Mouse (Mus musculus) adrenal gland (tissue): ENCODE data around the gene Tesmin.

Experiments
- intact Hi-C: fragments of 180-260 bp; cut with DNase I; formaldehyde crosslinking; loops from one replicate; pipeline ENCODE4 v1.15.1; 2025

Tesmin gene

DNA sequence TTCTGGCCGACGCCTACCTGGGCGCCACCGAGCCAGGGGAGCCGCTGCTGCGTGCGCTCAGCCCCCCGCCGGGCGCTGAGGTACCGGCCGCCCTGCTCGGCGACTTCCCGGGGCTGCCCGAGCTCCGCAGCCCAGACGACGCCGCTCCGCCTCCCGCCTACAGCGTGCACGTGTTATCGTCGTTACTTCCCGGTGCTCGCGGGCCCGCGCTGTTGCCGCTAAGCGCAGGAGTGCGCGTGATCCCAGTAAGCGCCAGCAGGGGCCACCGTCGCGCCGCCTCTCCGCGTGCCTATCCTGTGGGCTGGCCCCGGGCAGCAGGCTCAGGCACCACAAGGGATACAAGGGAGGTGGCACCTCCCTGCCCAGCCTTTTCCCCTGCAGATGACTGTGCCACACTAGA, 432 bp downstream of the Tesmin start:
- intact Hi-C loops = loop anchor here (2.0 to 5.0 kb wide), 2 partner anchors 66 to 67 kb away; partner anchors contain the start of gene Cpt1a

DNA sequence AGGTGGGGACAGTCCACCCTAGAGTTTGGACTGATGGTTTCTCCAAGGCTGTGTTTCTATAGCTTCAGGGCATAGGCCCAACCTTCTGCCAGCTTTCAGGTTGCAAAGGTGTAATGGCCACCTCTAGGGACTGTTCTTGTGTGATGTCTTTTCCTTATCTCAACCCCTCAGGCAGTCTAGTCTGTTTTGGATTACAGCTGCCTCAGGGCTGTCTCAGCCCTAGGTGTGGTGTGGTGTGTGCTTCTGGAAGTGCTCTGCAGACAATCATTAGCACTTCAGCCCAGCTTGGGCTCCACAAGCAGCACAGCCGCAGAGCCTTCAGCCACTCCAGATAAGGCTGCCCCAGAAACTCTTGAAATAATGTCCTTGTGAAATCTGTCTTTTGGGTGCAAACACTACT, 3.7 kb downstream of the Tesmin start:
- intact Hi-C loops = no loop called here

DNA sequence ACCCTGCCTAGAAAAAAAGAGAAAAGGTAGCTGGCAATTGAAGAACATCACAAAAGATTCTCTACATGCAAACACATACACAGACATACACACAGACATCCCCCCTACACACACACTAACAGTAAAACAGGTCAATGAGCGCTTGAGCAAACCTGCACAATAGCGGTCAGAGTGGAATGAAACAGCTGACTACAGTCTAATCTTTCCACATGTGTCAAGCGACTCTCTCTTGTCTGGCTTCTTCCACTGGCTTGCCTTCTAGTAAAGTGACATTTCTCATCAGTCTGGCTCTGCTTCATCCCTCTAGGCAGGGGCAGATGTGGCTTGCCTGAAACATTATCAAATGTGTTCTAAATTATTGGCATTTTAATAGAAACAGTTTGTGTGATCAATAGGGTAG, 5.6 kb downstream of the Tesmin start:
- intact Hi-C loops = no loop called here

DNA sequence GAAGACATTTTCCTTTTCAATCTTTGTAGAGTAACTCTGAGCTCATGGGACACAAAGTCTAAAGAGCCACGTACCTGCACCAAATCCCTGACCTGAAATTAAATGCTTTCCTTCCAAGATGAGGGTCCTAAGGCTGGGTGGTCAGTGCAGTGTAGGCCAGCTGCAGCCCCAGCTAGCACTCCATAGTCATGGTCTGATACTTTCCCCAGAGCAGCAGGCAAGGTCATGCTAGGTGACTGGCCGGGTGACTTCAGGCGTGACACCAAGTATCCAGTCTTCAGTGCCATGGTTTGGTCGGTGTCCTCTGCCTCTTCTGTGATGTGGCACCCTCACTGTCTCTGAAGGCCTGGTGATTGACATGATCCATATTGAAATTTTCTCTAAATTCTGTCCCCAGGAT, 11.4 kb downstream of the Tesmin start:
- intact Hi-C loops = loop anchor here (5.0 kb wide), 1 partner anchor 37 kb away; no protein-coding TSS in a partner anchor

DNA sequence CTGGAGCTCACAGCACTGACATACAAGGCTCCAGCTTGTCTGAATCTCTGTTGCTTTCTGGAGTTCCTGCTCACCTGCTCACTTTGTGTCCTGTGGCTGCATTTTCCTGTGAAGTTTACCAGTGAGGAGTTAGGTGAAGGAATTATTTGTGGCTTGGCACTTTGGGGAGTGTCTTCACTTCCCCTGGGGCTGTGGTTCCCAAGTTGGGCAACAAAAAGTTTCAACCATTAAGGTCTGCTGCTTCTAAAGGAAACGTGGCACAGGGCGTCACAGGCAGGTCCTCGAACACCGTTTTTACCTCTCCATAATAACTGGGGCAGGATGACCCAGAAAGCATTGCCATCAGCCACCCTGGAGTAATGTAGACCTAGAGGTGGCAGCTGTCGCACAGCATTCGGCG, 12.8 kb downstream of the Tesmin start:
- intact Hi-C loops = loop anchor here (5.0 kb wide), 1 partner anchor 36 kb away; no protein-coding TSS in a partner anchor

DNA sequence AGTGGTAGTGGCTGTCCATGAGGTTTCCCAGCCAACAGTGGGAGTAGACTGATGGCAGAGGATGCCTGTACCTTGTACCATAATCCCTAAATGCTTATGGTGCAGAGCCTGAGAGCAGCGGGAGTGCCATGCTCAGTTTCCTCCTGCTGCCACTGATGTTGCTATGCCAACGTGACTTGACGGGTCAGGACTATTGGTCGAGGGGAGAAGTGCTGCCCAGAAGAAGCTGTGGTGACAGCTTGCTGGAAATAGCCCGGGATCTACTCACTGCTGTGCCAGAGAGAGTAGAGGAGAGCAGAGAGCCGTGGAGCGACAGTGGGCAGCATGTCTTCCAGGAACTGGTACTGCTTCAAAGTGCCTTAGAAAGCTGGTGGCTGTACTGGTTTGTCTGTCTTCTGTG, 13.3 kb downstream of the Tesmin start:
- intact Hi-C loops = loop anchor here (5.0 kb wide), 1 partner anchor 35 kb away; no protein-coding TSS in a partner anchor

DNA sequence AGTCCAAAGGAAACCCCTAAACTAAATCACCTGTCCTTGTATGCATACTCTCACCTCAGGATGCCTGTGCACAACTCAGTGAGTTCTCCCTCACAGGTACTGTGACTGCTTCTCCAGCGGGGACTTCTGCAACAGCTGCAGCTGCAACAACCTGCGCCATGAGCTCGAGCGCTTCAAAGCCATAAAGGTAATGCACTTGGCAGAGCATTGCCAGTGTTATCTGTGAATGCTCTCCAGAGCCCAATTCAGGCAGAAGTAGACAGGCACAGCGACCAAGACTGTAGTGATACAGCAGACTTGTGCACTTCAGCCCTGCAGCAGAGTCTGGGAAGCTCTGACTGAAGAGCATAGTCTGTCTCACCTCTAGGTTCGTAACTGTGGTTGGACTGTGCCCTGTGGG, 13.7 kb downstream of the Tesmin start:
- intact Hi-C loops = loop anchor here (5.0 kb wide), 1 partner anchor 35 kb away; no protein-coding TSS in a partner anchor

DNA sequence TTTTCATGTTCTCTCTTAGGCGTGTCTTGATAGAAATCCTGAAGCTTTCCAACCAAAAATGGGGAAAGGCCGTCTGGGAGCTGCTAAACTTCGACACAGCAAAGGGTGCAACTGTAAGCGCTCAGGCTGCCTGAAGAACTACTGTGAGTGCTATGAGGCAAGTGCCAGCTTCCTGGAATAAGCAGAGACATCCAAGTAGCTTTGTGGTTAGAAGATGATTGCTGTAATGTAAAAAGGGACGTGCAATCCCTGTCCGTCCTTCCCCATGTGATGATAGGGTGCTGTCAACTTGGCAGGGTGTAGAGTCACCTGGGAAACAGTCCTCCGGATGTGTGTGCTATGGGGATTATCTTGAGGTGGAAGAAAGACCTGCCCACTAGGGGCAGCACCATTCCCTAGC, 15.4 kb downstream of the Tesmin start:
- intact Hi-C loops = loop anchor here (5.0 kb wide), 1 partner anchor 33 kb away; no protein-coding TSS in a partner anchor

DNA sequence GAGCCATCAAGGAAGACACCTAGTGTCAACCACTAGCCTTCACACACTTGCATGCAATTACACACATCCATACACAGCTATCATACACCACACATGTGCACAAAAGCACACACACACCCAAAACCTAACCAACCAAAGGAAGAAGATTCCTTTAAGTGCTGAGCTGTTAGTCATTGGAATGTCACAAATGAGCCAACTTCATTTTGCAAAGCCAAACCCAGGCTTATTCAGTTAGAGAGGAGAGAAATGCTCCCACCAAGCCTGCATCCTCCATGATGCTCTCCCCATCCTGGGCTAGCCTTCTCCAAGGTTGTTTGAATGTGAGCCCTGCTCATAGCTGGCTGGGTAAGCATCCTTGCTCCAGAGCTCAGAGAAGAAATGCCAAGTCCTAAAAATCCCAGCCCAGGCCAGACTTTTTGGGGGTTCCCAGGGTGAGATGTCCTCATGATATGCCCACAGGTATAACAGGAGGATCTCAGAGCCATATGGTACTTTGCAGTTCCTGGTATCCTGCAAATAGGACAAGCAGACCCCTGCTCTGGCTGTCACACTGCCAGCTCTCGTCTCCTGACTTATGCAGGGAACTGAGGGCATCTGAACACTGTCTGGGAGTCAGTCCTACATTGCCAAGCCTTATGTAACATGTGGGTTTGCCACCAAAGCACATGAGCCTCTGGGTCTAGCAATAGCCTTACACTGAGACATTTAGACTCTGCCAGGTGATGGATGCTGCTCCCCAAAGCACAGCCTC, 17.0 kb downstream of the Tesmin start:
- intact Hi-C loops = no loop called here

DNA sequence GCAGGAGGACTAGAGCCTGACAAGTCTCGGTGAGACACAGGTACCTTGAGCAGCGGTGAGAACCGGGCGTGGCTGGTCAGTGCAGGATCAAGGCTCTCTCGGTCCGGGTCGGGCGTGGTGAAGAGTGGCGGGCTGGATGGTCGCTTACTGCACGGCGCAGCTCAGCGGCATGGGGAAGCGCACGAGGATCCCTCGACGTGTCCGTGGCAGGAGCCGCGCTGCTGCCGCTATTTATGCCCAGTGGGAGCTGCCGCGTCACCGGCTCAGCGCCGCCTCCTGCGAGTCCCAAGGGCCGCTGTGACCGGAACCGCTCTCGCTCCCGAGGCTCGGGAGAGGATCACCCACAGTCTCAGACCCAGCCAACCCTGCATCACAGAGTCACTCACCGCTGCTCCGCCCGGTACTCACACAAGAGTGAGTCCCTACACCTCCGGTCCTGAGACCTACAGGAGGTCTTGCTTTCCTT, 25.6 kb downstream of the Tesmin start, which contains the start of gene Gal:
Gene Gal (minus strand): TSS at position 277 of the 466 bp plus-strand sequence.
- intact Hi-C loops = no loop called here

DNA sequence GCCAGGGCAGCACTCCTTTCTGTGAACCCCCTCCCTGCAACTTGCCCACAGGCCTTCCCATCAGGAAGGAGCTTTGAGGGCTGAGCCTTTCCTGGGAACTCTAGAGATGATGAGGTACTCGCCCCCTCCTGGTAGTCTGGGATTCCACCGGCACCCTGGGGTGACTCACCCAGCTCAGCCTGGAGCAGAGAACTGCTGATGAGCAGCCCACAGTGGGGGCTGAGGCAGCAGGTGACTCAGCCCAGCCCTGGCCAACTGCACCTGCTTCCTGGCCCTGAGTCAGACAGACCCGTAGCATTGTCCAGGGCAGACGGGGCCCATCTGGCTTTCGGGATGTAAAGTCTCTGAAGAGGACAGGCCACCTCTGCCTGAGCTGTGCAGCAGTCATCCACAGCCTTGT, 30.6 kb downstream of the Tesmin start:
- intact Hi-C loops = no loop called here

DNA sequence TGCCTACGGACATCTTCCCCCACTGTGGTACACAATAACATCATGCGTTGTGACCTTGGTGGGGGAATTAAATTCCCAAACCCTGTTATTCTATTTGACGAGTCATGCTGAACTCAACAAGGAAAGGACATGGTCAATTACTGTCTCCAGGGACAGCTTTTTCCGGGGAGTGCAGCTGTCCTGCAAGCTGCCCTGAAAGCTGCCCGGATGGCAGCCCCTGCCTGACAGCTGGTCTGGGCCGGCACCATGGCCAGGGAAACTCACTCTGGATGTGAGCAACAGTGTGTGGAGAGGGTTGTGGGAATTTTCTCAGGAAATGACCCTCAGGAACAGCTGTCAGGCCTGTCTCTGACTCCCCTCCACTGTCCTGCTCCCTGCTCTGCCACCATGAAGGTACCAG, 33.8 kb downstream of the Tesmin start:
- intact Hi-C loops = no loop called here

DNA sequence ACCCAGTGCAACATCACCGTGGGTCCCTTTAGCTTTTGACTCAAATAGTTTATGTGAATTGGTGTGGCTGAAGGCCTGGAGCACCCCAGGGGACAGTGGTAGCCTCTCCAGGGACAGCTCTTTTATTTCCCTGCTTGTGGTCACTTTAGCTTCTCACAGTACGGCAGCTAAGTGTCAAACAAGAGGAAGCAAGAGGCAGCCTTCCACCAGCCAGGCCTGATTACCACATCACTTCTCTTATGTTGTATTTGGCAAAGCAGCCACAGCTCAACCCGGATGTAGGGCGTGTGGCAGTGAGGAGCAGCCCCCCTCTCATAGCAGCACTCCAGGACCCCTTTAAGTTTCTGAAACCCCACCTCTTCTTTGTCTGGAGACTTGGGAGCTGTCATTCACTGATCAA, 34.3 kb downstream of the Tesmin start:
- intact Hi-C loops = no loop called here

DNA sequence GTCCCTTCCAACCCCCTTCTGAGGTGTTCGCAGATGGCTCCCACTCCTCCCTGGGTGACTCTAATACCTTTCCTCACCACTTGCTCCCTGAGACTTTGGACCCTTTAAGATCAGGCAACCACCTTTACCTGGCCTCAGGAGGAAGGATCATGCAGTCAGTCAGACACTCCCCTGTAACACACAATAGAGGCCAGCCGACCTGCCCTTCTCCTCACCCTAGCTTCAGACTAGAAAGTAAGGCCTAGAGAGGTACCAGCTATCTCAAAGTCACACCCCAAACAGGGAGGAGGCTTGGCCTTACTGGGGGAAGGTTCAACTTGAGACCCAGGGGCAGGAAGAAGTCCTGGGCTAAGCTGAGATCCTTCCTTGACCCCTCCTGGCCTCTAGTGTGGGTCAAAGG, 35.6 kb downstream of the Tesmin start:
- intact Hi-C loops = no loop called here

DNA sequence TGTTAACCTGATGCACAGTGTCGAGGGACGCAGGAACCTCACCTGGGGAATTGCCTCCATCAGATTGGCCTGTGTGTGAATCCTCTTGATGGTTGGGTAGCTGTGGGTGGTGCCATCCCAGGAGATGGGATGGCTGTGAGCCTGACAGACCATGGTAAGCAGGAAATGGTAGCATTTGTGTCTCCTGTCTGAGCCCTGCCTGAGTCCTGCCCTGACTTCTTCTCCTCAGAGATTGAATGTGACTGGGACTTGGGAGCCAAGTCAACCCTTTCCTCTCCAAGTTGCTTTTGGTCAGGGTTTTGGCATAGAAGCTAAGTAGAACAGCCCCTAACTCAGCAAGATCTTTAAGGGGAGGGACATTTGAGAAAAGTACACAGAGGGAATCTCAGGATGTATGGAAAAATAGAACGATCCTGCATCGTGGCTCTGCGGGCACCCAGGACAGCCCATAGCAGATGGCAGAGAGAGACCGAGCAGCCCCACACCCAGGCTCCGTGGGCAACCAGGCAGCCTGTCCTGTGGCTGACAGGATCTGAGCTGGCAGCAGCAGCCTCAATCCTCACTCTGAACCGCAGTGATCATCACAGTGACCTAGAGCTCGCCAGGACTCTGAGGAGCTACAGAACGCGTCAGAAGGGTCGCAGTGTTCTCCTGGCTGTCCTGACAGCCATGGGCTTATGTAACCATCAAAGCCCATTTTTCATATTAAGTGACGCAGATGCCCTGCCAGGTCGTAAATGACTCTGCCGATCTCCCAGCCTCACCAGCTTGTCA, 39.6 kb downstream of the Tesmin start:
- intact Hi-C loops = no loop called here

DNA sequence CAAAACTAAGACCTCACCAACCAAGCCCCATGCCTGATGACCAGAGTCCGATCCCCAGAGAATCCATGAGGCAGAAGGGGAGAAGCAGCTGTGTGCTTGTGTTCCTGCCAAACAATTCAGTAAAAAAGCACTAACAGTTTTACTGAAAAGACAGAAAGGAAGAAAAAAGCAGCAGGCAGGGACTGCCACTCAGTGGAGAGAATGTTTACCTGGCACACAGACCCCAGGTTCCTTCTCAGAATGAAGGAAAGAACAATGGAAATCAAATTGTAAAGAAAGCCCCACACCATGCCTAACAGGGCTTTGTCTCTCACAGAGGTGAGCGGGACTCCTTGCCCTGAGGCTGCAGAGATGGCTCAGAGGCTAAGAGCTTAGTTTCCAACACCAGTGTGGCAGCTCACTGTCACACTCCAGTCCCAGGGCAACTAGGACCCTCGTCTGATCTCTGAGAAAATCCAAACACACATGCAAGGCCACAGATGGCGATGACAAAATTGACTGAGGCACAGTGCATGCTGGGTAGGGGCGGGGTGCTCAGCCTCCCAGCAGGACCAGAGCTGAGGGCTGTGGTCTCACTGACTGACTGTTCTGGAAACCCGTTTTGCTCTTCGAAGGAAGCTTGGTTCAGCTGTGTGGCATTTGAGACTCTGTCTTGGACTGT, 40.6 kb downstream of the Tesmin start:
- intact Hi-C loops = no loop called here

DNA sequence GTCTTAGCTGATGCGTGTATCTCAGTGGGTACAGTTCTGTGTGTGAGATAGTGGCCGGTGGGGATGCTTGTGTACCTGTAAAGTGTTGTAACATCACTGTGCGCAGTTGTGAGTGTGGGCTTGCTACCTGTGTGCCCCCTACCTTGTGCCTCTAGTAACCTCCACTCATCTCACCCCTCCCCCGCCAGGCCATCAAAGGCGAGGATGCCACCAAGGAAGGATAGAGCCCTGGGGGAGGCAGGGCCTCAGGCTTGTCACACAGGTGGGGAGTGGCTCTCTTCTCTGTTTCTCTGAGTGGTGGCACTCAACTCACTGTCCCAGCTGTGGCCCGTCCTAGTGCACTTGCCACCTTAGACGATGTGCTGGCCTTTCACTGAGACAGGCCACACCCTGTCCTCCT, 42.4 kb downstream of the Tesmin start:
- intact Hi-C loops = no loop called here

DNA sequence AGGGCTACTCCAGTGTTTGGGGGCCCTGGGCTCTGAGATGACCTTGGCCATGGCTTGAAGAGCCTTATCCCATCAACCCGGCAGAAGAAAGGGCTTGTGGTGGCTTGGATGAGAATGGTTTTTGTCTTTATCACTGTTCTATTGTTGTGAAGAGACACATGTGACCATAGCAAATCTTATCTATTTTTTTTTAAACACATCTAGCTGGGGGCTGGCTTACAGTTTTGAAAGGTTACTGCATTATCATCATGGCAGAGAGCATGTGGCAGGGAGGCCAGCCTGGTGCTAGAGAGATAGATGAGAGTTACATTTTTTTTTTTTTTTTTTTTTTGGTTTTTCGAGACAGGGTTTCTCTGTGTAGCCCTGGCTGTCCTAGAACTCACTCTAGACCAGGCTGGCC, 43.3 kb downstream of the Tesmin start:
- intact Hi-C loops = no loop called here

DNA sequence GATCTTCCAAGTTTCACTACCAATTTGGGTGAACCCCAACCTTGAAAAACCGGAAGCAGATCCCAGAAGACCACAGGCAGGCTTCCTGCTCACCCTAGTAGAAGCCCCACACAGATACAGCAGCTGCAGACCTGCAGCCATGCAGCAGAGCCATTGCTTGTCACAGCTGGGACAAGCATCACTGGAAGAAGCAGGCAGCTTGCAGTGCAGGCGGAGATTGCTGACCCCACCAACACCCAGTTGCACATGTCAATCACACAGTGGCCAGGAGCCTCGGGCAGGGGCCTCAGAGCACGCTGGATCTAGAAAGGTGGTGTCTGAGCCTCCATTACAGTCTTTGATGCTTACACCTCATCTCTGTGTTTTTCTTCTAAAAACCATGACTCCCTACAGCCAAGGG, 45.5 kb downstream of the Tesmin start:
- intact Hi-C loops = no loop called here

DNA sequence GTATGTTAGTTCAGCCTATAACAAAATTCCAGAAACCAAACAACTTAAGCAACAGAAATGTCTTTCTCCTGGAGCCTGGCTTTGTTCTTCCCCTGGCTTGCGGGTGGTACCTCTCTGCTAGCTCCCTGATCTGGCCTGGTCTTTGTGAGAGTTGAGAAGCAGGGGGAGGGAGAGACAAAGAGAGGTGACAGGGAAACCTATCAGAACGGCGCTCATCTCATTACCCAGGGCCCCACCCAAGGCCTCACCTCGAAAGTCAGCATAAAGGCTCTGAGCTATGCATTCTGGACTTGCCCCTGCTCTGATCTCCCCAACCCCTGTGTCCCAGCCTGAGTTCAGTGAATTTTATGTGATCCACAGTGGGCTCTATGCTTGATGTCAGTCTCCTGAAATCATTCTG, 46.0 kb downstream of the Tesmin start:
- intact Hi-C loops = loop anchor here (5.0 kb wide), 1 partner anchor 32 kb away; no protein-coding TSS in a partner anchor

DNA sequence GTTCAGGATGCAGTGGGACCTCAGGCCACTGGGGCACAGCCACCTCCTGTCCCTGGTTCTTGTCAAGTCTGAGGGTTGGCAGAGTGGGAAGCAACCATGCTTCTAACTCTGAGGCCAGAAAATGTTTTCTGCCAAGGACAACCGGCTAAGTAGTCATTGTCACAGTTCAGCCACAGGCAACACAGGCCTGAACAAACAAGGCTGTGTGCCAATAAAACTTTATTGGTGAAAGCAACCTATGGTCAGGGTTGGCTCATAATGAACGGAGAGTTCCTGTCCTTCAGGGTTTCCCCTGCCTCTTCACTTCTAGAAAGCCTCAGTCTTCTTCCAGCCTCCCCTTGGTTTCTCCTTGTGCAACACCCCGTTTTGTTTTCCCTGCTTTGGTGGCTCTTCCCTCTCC, 47.2 kb downstream of the Tesmin start:
- intact Hi-C loops = loop anchor here (5.0 kb wide), 1 partner anchor 34 kb away; no protein-coding TSS in a partner anchor

DNA sequence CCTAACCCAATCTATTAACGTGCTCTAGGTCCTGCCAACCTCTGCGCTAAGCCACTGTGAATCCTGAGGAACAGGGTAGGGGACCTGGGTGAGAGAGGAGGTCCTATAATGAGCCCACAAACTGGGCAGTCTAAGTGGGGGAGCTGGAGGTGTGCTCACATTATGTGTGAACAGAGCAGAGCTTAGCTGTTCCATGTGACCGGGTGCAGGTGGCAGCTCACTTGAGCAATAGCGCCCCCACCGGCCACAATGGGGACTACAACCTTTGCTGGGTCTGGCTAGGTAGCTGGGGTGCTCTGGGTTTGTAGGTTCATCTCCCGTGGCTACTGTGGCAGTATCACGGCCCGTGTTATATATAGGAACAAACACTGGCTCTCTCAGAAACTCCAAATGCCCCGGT, 48.2 kb downstream of the Tesmin start:
- intact Hi-C loops = loop anchor here (5.0 kb wide), 1 partner anchor 35 kb away; no protein-coding TSS in a partner anchor
